In genomic region chr5:97127284-97127683, GRCm38 (mm10) we compare ENCODE assay signal across 25 mouse cellular contexts.
"Had no signal": no experiment of that assay in that cellular context is flagged by ENCODE, and none has a peak within 500 bp of the region (broad histone marks: within the 10 kb centered on the region; RNA-seq: fewer than 3 reads in every experiment).

No protein-coding gene starts in this region.

- H3K27ac ChIP-seq: embryonic facial prominence, embryonic 10.5 days; embryonic facial prominence, embryonic 12.5 days; embryonic facial prominence, embryonic 13.5 days; embryonic facial prominence, embryonic 15.5 days; forebrain, embryonic 10.5 days; forebrain, embryonic 12.5 days; forebrain, embryonic 13.5 days; forebrain, embryonic 15.5 days; gastrocnemius, adult 2 months; heart, adult 2 months; heart, embryonic 10.5 days had no signal

- H3K9ac ChIP-seq: embryonic facial prominence, embryonic 12.5 days; embryonic facial prominence, embryonic 13.5 days; embryonic facial prominence, embryonic 15.5 days; forebrain, embryonic 12.5 days; forebrain, embryonic 13.5 days; forebrain, embryonic 15.5 days; forebrain, postnatal 0 days had no signal

- H3K9me3 ChIP-seq: embryonic facial prominence, embryonic 10.5 days; embryonic facial prominence, embryonic 12.5 days; embryonic facial prominence, embryonic 13.5 days; embryonic facial prominence, embryonic 15.5 days; forebrain, embryonic 10.5 days; forebrain, embryonic 12.5 days; forebrain, embryonic 13.5 days; forebrain, embryonic 15.5 days; heart, embryonic 10.5 days had no signal

- DNase-seq: cerebellum, adult 9-11 months; cerebellum, postnatal 10 days; cerebellum, postnatal 14 days; cerebellum, postnatal 25 days; cerebellum, postnatal 36 days; embryo, embryonic 11 days; forebrain, postnatal 0 days; gastrocnemius, adult 2 months; gastrocnemius, postnatal 10 days; gastrocnemius, postnatal 14 days; gastrocnemius, postnatal 25 days; gastrocnemius, postnatal 36 days; heart, adult 11 months; heart, adult 18-20 months; heart, adult 2 months had no signal

- H3K27me3 ChIP-seq: embryonic facial prominence, embryonic 12.5 days; forebrain, embryonic 15.5 days had no signal

- H3K4me3 ChIP-seq: embryonic facial prominence, embryonic 10.5 days; embryonic facial prominence, embryonic 12.5 days; embryonic facial prominence, embryonic 13.5 days; embryonic facial prominence, embryonic 15.5 days; erythroblast, embryonic 14.5 days; forebrain, embryonic 10.5 days; forebrain, embryonic 12.5 days; forebrain, embryonic 13.5 days; forebrain, embryonic 15.5 days; gastrocnemius, adult 2 months; heart, adult 2 months; heart, embryonic 10.5 days had no signal

- H3K4me1 ChIP-seq: embryonic facial prominence, embryonic 10.5 days; embryonic facial prominence, embryonic 12.5 days; embryonic facial prominence, embryonic 13.5 days; embryonic facial prominence, embryonic 15.5 days; forebrain, embryonic 10.5 days; forebrain, embryonic 12.5 days; forebrain, embryonic 13.5 days; heart, embryonic 10.5 days had no signal

- H3K36me3 ChIP-seq: embryonic facial prominence, embryonic 10.5 days; embryonic facial prominence, embryonic 12.5 days; embryonic facial prominence, embryonic 13.5 days; embryonic facial prominence, embryonic 15.5 days; forebrain, embryonic 10.5 days; forebrain, embryonic 12.5 days; forebrain, embryonic 15.5 days; heart, embryonic 10.5 days had no signal

- H3K4me2 ChIP-seq: embryonic facial prominence, embryonic 12.5 days; embryonic facial prominence, embryonic 13.5 days; embryonic facial prominence, embryonic 15.5 days; forebrain, embryonic 12.5 days; forebrain, embryonic 13.5 days; forebrain, embryonic 15.5 days had no signal
